ENCODE assay signal across 8 mouse cellular contexts in genomic region chr6:99026635-99027541, GRCm38 (mm10).
DNase-seq lines count a peak whose midpoint lies in the region; ATAC-seq and TF ChIP-seq lines count a peak whose summit lies in the region.

No protein-coding gene starts in this region.

- WGBS in forebrain, embryonic 16.5 days = 13% methylated on average over 19 of the region's 19 CpGs
- WGBS in limb, embryonic 14.5 days = 16% methylated on average over 19 of the region's 19 CpGs

- TF ChIP-seq CTCF in MEL (IDR thresholded peaks at IDR 0.05 in 2 of 3, conservative IDR thresholded peaks at IDR 0.05 in 1 of 3; ENCODE audit: control insufficient read depth in 1 of 3, insufficient read depth in 1 of 3, low read depth in 2 of 3, low read length in 3 of 3, poor library complexity in 1 of 3, severe bottlenecking in 1 of 3) = no peak

- peak overlapping the region; percentile 93 for H3K9ac ChIP-seq in MEL (ENCODE audit: control insufficient read depth, low read depth, low read length, poor library complexity, severe bottlenecking)
- H3K9ac ChIP-seq in forebrain, embryonic 16.5 days (replicated peaks; ENCODE audit: low read depth, low read length) = peak overlapping the region; percentile 71
- peak overlapping the region; percentile 91 for H3K9ac ChIP-seq in limb, embryonic 14.5 days (ENCODE audit: low read depth, low read length, severe bottlenecking)

- intact Hi-C loops in left cerebral cortex, postnatal 36 days (cut with DNase I) = loop anchor here (5.0 to 10.0 kb wide), 2 partner anchors 495 to 502 kb away; partner anchors contain the start of gene Foxp1

- no peak for ATAC-seq in forebrain, embryonic 16.5 days
- ATAC-seq in limb, embryonic 14.5 days (ENCODE audit: low FRiP score, low read depth) = no peak

- H3K79me2 ChIP-seq in MEL (ENCODE audit: control insufficient read depth, insufficient read depth, low read length, poor library complexity) = peaks cover 17% of the 10 kb centered on the region

- H3K4me1 ChIP-seq in MEL (ENCODE audit: control insufficient read depth in 1 of 2, insufficient read depth in 2 of 2, low read length in 2 of 2) = peaks cover 0 to 10% of the 10 kb centered on the region in 2 experiments
- peaks cover 24% of the 10 kb centered on the region for H3K4me1 ChIP-seq in forebrain, embryonic 16.5 days (replicated peaks; ENCODE audit: control insufficient read depth, insufficient read depth, low read length)
- H3K4me1 ChIP-seq in limb, embryonic 14.5 days (ENCODE audit: control insufficient read depth, insufficient read depth, low read length) = peaks cover 31% of the 10 kb centered on the region

- H3K27me3 ChIP-seq in MEL (ENCODE audit: control insufficient read depth in 1 of 2, insufficient read depth in 2 of 2, low read length in 2 of 2) = no peaks in the 10 kb centered on the region
- 0 out of 2 replicates have a peak, but pooled peaks cover 6% of the 10 kb centered on the region for H3K27me3 ChIP-seq in forebrain, embryonic 16.5 days (replicated peaks; ENCODE audit: control insufficient read depth, insufficient read depth, low read length)
- no peaks in the 10 kb centered on the region; the same call in 1 of the 2 replicates for H3K27me3 ChIP-seq in limb, embryonic 14.5 days (ENCODE audit: control insufficient read depth, insufficient read depth, low read length)

- peak; percentile 12 to 55; a peak in 3 of 4 replicates for TF ChIP-seq EP300 in MEL (IDR thresholded peaks at IDR 0.05; ENCODE audit: low read depth in 1 of 2, low read length in 2 of 2)

- TF ChIP-seq POLR2A in MEL (IDR thresholded peaks at IDR 0.05; ENCODE audit: control insufficient read depth in 1 of 2, insufficient read depth in 1 of 2, low read depth in 1 of 2, low read length in 2 of 2, poor library complexity in 1 of 2) = 0 out of 4 replicates have a peak, but pooled peaks of 1 of the 2 experiments have one; percentile 24
- no peak for TF ChIP-seq POLR2A in limb, embryonic 14.5 days (IDR thresholded peaks at IDR 0.05; ENCODE audit: borderline replicate concordance, extremely low read depth, insufficient read depth, insufficient read length)

- H3K4me2 ChIP-seq in forebrain, embryonic 16.5 days (ENCODE audit: low read length) = peak overlapping the region; percentile 84
- H3K4me2 ChIP-seq in limb, embryonic 14.5 days (replicated peaks; ENCODE audit: low read depth, low read length, severe bottlenecking) = peak overlapping the region; percentile 89

- peaks cover 0 to 20% of the 10 kb centered on the region in 2 experiments; a peak in 2 of 4 replicates for H3K36me3 ChIP-seq in MEL (ENCODE audit: control insufficient read depth in 1 of 2, insufficient read depth in 2 of 2, low read length in 2 of 2)
- H3K36me3 ChIP-seq in forebrain, embryonic 16.5 days (ENCODE audit: control insufficient read depth, insufficient read depth) = no peaks in the 10 kb centered on the region
- H3K36me3 ChIP-seq in limb, embryonic 14.5 days (ENCODE audit: control insufficient read depth, insufficient read depth, low read length) = no peaks in the 10 kb centered on the region

- peak; percentile 38 for DNase-seq in adrenal gland, adult 2 months
- no peak for DNase-seq in adrenal gland, adult 8-10 months
- peak; percentile 77 for DNase-seq in MEL (ENCODE audit: low read depth, low spot score)
- DNase-seq in limb, embryonic 14.5 days (ENCODE audit: low spot score) = no peak
- peak; percentile 58 for DNase-seq in naive thymus-derived CD4-positive, alpha-beta T cell, adult 2 months (ENCODE audit: low read depth)
- DNase-seq in urinary bladder, postnatal 4 days (ENCODE audit: low spot score in 2 of 2) = no peak
- DNase-seq in left cerebral cortex, postnatal 36 days (ENCODE audit: low spot score in 2 of 2) = no peak

- TF ChIP-seq RAD21 in MEL (IDR thresholded peaks at IDR 0.05; ENCODE audit: low read depth, low read length) = no peak

- H3K4me3 ChIP-seq in MEL (ENCODE audit: control insufficient read depth in 1 of 2, insufficient read depth in 1 of 2, low read depth in 2 of 2, low read length in 2 of 2) = peak overlapping the region; percentile 70 to 79
- H3K4me3 ChIP-seq in forebrain, embryonic 16.5 days (replicated peaks; ENCODE audit: low read length) = peak overlapping the region; percentile 61
- H3K4me3 ChIP-seq in limb, embryonic 14.5 days (replicated peaks; ENCODE audit: low read length) = peak overlapping the region; percentile 78

- peak overlapping the region; percentile 70 for H3K27ac ChIP-seq in MEL (ENCODE audit: control insufficient read depth, low read depth, low read length)
- H3K27ac ChIP-seq in forebrain, embryonic 16.5 days (ENCODE audit: low read length) = peak overlapping the region; percentile 89
- H3K27ac ChIP-seq in limb, embryonic 14.5 days (replicated peaks; ENCODE audit: low read depth, low read length) = peak overlapping the region; percentile 93

- H3K9me3 ChIP-seq in MEL (replicated peaks; ENCODE audit: insufficient read depth, low read length) = no peaks in the 10 kb centered on the region
- H3K9me3 ChIP-seq in forebrain, embryonic 16.5 days (ENCODE audit: control insufficient read depth, low read length) = no peaks in the 10 kb centered on the region
- no peaks in the 10 kb centered on the region for H3K9me3 ChIP-seq in limb, embryonic 14.5 days (ENCODE audit: control insufficient read depth, low read length)

TF ChIP-seq in MEL, 35 proteins besides CTCF, POLR2A, EP300 and RAD21:
- TF ChIP-seq HCFC1 (IDR thresholded peaks at IDR 0.05; ENCODE audit: low read depth, low read length) (no peak), ETS1 (IDR thresholded peaks at IDR 0.05; ENCODE audit: low read depth, low read length) (peak; percentile 68), SIN3A (IDR thresholded peaks at IDR 0.05; ENCODE audit: low read length) (peak; percentile 49), BHLHE40 (IDR thresholded peaks at IDR 0.05; ENCODE audit: borderline replicate concordance, low read depth, low read length) (0 out of 2 replicates have a peak, but pooled peaks have one; percentile 27), TBP (IDR thresholded peaks at IDR 0.05; ENCODE audit: low read depth, low read length) (0 out of 2 replicates have a peak, but pooled peaks have one; percentile 45), UBTF (IDR thresholded peaks at IDR 0.05; ENCODE audit: borderline replicate concordance, insufficient read depth, low read depth, low read length) (0 out of 2 replicates have a peak, but pooled peaks have one; percentile 69), ELF1 (IDR thresholded peaks at IDR 0.05; ENCODE audit: low read depth, low read length) (no peak), RCOR1 (IDR thresholded peaks at IDR 0.05; ENCODE audit: low read depth, low read length) (peak; percentile 47; the same call in 1 of the 2 replicates), GATA1 (IDR thresholded peaks at IDR 0.05; ENCODE audit: low read depth, low read length) (peak; percentile 54; the same call in 1 of the 2 replicates), CHD2 (IDR thresholded peaks at IDR 0.05; ENCODE audit: low read length) (no peak), ZNF384 (IDR thresholded peaks at IDR 0.05; ENCODE audit: low read depth, low read length) (peak; percentile 85), GABPA (IDR thresholded peaks at IDR 0.05; ENCODE audit: low read depth, low read length) (no peak), MYC (IDR thresholded peaks at IDR 0.05; ENCODE audit: low read depth, low read length) (peak; percentile 50; the same call in 1 of the 2 replicates)

Comparison
In these comparisons a context has a peak if more than half of its experiments do, and no peak if none do; other contexts are left out.
1. DNase-seq: peak in adrenal gland, adult 2 months (single experiment), MEL (single experiment) and naive thymus-derived CD4-positive, alpha-beta T cell, adult 2 months (single experiment); none in adrenal gland, adult 8-10 months (single experiment), limb, embryonic 14.5 days (single experiment), urinary bladder, postnatal 4 days (0 of 2) and left cerebral cortex, postnatal 36 days (0 of 2).
2. Peak in every context shown above with its lines, with median percentiles within 50 percentile points of each other: H3K27ac ChIP-seq, H3K4me3 ChIP-seq and H3K9ac ChIP-seq.